Mouse (Mus musculus) ES-Bruce4 (cell line): Measurements from ENCODE around the gene Ppard.

Experiments used
- CTCF ChIP-seq: IDR thresholded peaks from one replicate; pipeline ENCODE4 v1.8.1; 2011; ENCODE audit warnings: low read depth, low read length
- EP300 ChIP-seq: IDR thresholded peaks from 2 replicates; pipeline ENCODE4 v1.6.1; 2011; ENCODE audit warnings: low read depth, low read length; ENCODE audit not compliant: insufficient read depth
- POLR2A ChIP-seq: IDR thresholded peaks from one replicate; pipeline ENCODE4 v1.8.1; 2011; ENCODE audit warnings: low read length; ENCODE audit not compliant: insufficient read depth

- no peak for TF ChIP-seq EP300
- TF ChIP-seq POLR2A = no peak
- no peak for TF ChIP-seq CTCF
Measured at GRCm38 (mm10) chr17:28317091-28317490, 84.6 kb downstream of the Ppard start.
